Mouse (Mus musculus): ENCODE results near the gene Vmn1r84. TPM values are rescaled to one million over a fixed set of nuclear protein-coding genes. Genes with fewer than 3 reads are reported as not detected.

The Vmn1r84 gene
- not detected for total RNA-seq (2021)
- long read RNA-seq, experiment 1, result 0 reads
- long read RNA-seq, experiment 2, result 0 reads

DNA sequence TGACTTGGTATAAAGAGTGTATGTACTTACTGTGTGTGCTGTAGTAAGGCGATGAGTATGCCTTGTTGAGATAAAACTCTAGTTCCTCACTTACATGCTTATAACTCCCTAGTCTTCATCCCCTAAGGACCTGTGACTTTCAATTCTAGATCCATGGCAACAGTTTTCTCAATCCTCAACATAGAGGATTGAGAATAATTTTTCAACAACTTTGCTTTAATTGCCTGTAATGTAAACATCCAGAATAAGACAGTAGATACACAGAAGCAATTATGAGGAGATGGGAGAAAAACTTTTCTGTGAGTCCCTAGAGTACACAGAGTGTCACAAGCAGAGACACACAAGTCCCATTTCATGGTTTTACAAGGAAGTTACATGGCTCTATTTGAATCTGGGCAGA lies at the start of gene Vmn1r84:
Vmn1r84 (minus strand) TSS at position 101 of the 400 bp plus-strand sequence.
- DNase-seq (ENCODE audit: low spot score), result no peak

DNA sequence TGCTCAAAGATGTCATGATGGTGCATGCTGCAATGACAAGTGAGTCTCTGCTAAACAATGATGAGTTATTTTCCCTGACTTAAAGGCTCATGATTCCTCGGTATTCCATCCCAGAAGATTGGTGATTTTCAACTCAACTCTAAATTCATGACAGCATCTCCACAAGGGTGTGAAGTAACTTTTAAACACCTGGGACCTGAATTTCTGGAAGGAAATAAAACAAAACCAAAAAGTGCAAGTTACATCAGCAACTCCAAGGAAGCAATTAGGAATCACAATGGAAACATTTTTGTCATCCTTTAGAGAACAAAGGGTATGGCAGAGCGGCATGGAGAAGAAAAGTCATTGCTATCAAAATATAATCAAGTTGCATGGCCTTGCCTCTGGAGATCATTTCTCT lies 39.7 kb downstream of the Vmn1r84 start, which contains the start of gene Vmn1r83:
Vmn1r83 (minus strand) TSS at position 101 of the 400 bp plus-strand sequence.
- no peak for DNase-seq (ENCODE audit: low spot score)

Small RNA genes within 50 kb of the gene (microRNA-seq; reads per million reads assigned to microRNA genes)
- gene Gm23521, result not detected

Other genes starting within 250 kb of the Vmn1r84 start
- not detected for gene Vmn1r78, start 219.0 kb downstream of the Vmn1r84 start, total RNA-seq (2021)
- gene Vmn1r79, start 198.0 kb downstream of the Vmn1r84 start, total RNA-seq (2021), result not detected
- gene Vmn1r80, start 180.0 kb downstream of the Vmn1r84 start, total RNA-seq (2021), result not detected
- not detected for gene Vmn1r81, start 101.0 kb downstream of the Vmn1r84 start, total RNA-seq (2021)
- gene Vmn1r82, start 68.8 kb downstream of the Vmn1r84 start, total RNA-seq (2021), result not detected
- not detected for gene Vmn1r83, start 39.8 kb downstream of the Vmn1r84 start, total RNA-seq (2021)
- 1 to 10 TPM; 1.2 to 1.6 TPM for gene Zfp551, start 53.5 kb upstream of the Vmn1r84 start, total RNA-seq (2021)
- gene Zfp606, start 109.0 kb upstream of the Vmn1r84 start, total RNA-seq (2021), result 1 to 10 TPM; 4.5 to 4.8 TPM
- gene 2900092C05Rik, start 143.2 kb upstream of the Vmn1r84 start, total RNA-seq (2021), result not detected
- gene Vmn2r53, start 239.5 kb upstream of the Vmn1r84 start, total RNA-seq (2021), result not detected